Mouse (Mus musculus) hindbrain, embryonic 10.5 days (tissue): ENCODE measurements around the gene Nt5c3b. TPM values are rescaled to one million over a fixed set of nuclear protein-coding genes. Genes with fewer than 3 reads are reported as not detected.

ENCODE experiments used
- DNase-seq: peaks from one replicate; pipeline ENCODE4 v3.0.0-alpha.2; 2017; ENCODE audit warnings: low spot score
- H3K27ac ChIP-seq: fragments of 300-500 bp; sonication (generic); 2 replicates; pipeline ENCODE4 v1.5.1; 2016; ENCODE audit warnings: mild to moderate bottlenecking, moderate library complexity
- H3K27me3 ChIP-seq: fragments of 300-500 bp; sonication (generic); 2 replicates; pipeline ENCODE4 v1.6.1; 2016; ENCODE audit warnings: mild to moderate bottlenecking; ENCODE audit not compliant: poor library complexity, insufficient read depth, severe bottlenecking
- H3K36me3 ChIP-seq: fragments of 300-500 bp; sonication (generic); 2 replicates; pipeline ENCODE4 v1.6.1; 2016; ENCODE audit warnings: mild to moderate bottlenecking, moderate library complexity
- H3K4me1 ChIP-seq: fragments of 300-500 bp; sonication (generic); replicated peaks from 2 replicates; pipeline ENCODE4 v1.6.1; 2016; ENCODE audit warnings: mild to moderate bottlenecking
- H3K4me3 ChIP-seq: fragments of 300-500 bp; sonication (generic); 2 replicates; pipeline ENCODE4 v1.5.1; 2016; ENCODE audit warnings: mild to moderate bottlenecking, moderate library complexity
- H3K9me3 ChIP-seq: fragments of 300-500 bp; sonication (generic); 2 replicates; pipeline ENCODE4 v1.6.1; 2016; ENCODE audit warnings: mild to moderate bottlenecking, moderate library complexity
- WGBS: fragments of 180-500 bp; shearing (Covaris S2); methylation state at CpG from one replicate; pipeline ENCODE4 v1.1.7; 2016; 5-methylcytosine and 5-hydroxymethylcytosine counted together
- polyA plus RNA-seq: library from polyadenylated mRNA; unstranded; fragments of >200 nt; fragmentation: Nextera tagmentation; extraction: Ambion mirVana; gene quantifications from 2 replicates; pipeline ENCODE4 v1.2.1, GENCODE M21; 2016

Nt5c3b gene
- polyA plus RNA-seq, 1 experiment from 2014 or later = 115 TPM

- no peak for DNase-seq
- Histone ChIP-seq H3K27me3 (no peaks in the 10 kb centered on the region), H3K4me3 (no peak overlapping the region), H3K27ac (no peak overlapping the region), H3K4me1 (0 out of 2 replicates have a peak, but pooled peaks cover 4% of the 10 kb centered on the region), H3K36me3 (peaks cover 83% of the 10 kb centered on the region), H3K9me3 (no peaks in the 10 kb centered on the region)
- WGBS = 93% methylated on average over 4 of the region's 4 CpGs
Observed at GRCm38 (mm10) chr11:100379311-100379710, 62.3 kb downstream of the Nt5c3b start.

GRCm38 (mm10) chr11:100378446-100378845 lies 63.2 kb downstream of the Nt5c3b start:
- H3K36me3 ChIP-seq = peaks cover 85% of the 10 kb centered on the region
- no peak for DNase-seq
- 85% methylated on average over 5 of the region's 5 CpGs for WGBS
- H3K4me3 ChIP-seq = no peak overlapping the region
- 0 out of 2 replicates have a peak, but pooled peaks cover 4% of the 10 kb centered on the region for H3K4me1 ChIP-seq
- no peak overlapping the region for H3K27ac ChIP-seq
- H3K27me3 ChIP-seq = no peaks in the 10 kb centered on the region
- no peaks in the 10 kb centered on the region for H3K9me3 ChIP-seq

- Histone ChIP-seq H3K4me1 (0 out of 2 replicates have a peak, but pooled peaks cover 2% of the 10 kb centered on the region), H3K27ac (no peak overlapping the region), H3K4me3 (no peak overlapping the region), H3K27me3 (no peaks in the 10 kb centered on the region), H3K36me3 (peaks cover 85% of the 10 kb centered on the region), H3K9me3 (no peaks in the 10 kb centered on the region)
- DNase-seq = no peak
- 94% methylated on average over 14 of the region's 14 CpGs for WGBS
Observed at GRCm38 (mm10) chr11:100377989-100378388, 63.6 kb downstream of the Nt5c3b start.

GRCm38 (mm10) chr11:100376746-100377389 lies 64.7 kb downstream of the Nt5c3b start:
- peaks cover 7% of the 10 kb centered on the region for H3K4me1 ChIP-seq
- H3K9me3 ChIP-seq = no peaks in the 10 kb centered on the region
- H3K4me3 ChIP-seq = no peak overlapping the region
- no peak for DNase-seq
- H3K27ac ChIP-seq = no peak overlapping the region
- no peaks in the 10 kb centered on the region for H3K27me3 ChIP-seq
- 93% methylated on average over 21 of the region's 21 CpGs for WGBS
- peaks cover 84% of the 10 kb centered on the region for H3K36me3 ChIP-seq

- no peak for DNase-seq
- Histone ChIP-seq H3K9me3 (no peaks in the 10 kb centered on the region), H3K36me3 (peaks cover 84% of the 10 kb centered on the region), H3K4me3 (no peak overlapping the region), H3K27ac (no peak overlapping the region), H3K4me1 (peaks cover 12% of the 10 kb centered on the region), H3K27me3 (no peaks in the 10 kb centered on the region)
- WGBS = 81% methylated on average over 4 of the region's 4 CpGs
Observed at GRCm38 (mm10) chr11:100376005-100376404, 65.6 kb downstream of the Nt5c3b start.

- no peak overlapping the region for H3K27ac ChIP-seq
- no peak overlapping the region for H3K4me3 ChIP-seq
- peaks cover 83% of the 10 kb centered on the region for H3K36me3 ChIP-seq
- H3K9me3 ChIP-seq = no peaks in the 10 kb centered on the region
- no peaks in the 10 kb centered on the region for H3K27me3 ChIP-seq
- 88% methylated on average over 9 of the region's 9 CpGs for WGBS
- DNase-seq = no peak
- H3K4me1 ChIP-seq = peaks cover 16% of the 10 kb centered on the region
Observed at GRCm38 (mm10) chr11:100375127-100375526, 66.5 kb downstream of the Nt5c3b start.

Other genes with a start within 250 kb of the Nt5c3b start
- not detected in 2 replicates for gene Krt9, start 248.6 kb downstream of the Nt5c3b start, polyA plus RNA-seq
- gene Krt14, start 234.3 kb downstream of the Nt5c3b start, polyA plus RNA-seq = 1.5 and 1.9 TPM in 2 replicates
- gene Krt16, start 192.9 kb downstream of the Nt5c3b start, polyA plus RNA-seq = not detected in 2 replicates
- gene Krt17, start 180.8 kb downstream of the Nt5c3b start, polyA plus RNA-seq = 0.16 TPM in 1 of 2 replicates, not detected in the other
- gene Krt42, start 171.9 kb downstream of the Nt5c3b start, polyA plus RNA-seq = not detected in 2 replicates
- gene Eif1, start 121.9 kb downstream of the Nt5c3b start, polyA plus RNA-seq = 1,728 and 1,735 TPM in 2 replicates
- gene Gast, start 107.4 kb downstream of the Nt5c3b start, polyA plus RNA-seq = 0.90 TPM in 1 of 2 replicates, not detected in the other
- 33.2 and 37.7 TPM in 2 replicates for gene Hap1, start 85.7 kb downstream of the Nt5c3b start, polyA plus RNA-seq
- gene Jup, start 44.0 kb downstream of the Nt5c3b start, polyA plus RNA-seq = 45.0 and 53.6 TPM in 2 replicates
- 27.0 and 27.8 TPM in 2 replicates for gene P3h4, start 27.0 kb downstream of the Nt5c3b start, polyA plus RNA-seq
- 51.0 and 52.0 TPM in 2 replicates for gene Fkbp10, start 26.1 kb downstream of the Nt5c3b start, polyA plus RNA-seq
- 0.58 and 0.63 TPM in 2 replicates for gene Klhl10, start 109 bp upstream of the Nt5c3b start, polyA plus RNA-seq
- 6.1 and 6.9 TPM in 2 replicates for gene Klhl11, start 30.9 kb upstream of the Nt5c3b start, polyA plus RNA-seq
- 356 and 388 TPM in 2 replicates for gene Acly, start 86.2 kb upstream of the Nt5c3b start, polyA plus RNA-seq
- gene Ttc25, start 103.8 kb upstream of the Nt5c3b start, polyA plus RNA-seq = 3.2 and 3.3 TPM in 2 replicates
- 22.7 and 27.3 TPM in 2 replicates for gene Cnp, start 133.1 kb upstream of the Nt5c3b start, polyA plus RNA-seq
- 95.9 and 119 TPM in 2 replicates for gene Nkiras2, start 177.4 kb upstream of the Nt5c3b start, polyA plus RNA-seq
- gene Dnajc7, start 178.4 kb upstream of the Nt5c3b start, polyA plus RNA-seq = 219 and 260 TPM in 2 replicates